Mouse (Mus musculus) heart, postnatal 36 days (tissue): Measurements from ENCODE around the gene Rdh5. TPM values are rescaled to one million over a fixed set of nuclear protein-coding genes. Genes with fewer than 3 reads are reported as not detected.

Experiments
- DNase-seq, 2 experiments: peaks; one replicate each; pipeline ENCODE4 v3.0.0; 2021 to 2022
- intact Hi-C: fragments of 180-260 bp; cut with DNase I; formaldehyde crosslinking; loops from one replicate; pipeline ENCODE4 v1.15.1; 2025
- total RNA-seq, 2 experiments: library from RNA; stranded (reverse); gene quantifications; 2 replicates each; pipeline ENCODE4 v1.2.3; 2021

Gene Rdh5
- total RNA-seq, 2 experiments from 2014 or later, result 6.4 to 7.5 TPM

DNA sequence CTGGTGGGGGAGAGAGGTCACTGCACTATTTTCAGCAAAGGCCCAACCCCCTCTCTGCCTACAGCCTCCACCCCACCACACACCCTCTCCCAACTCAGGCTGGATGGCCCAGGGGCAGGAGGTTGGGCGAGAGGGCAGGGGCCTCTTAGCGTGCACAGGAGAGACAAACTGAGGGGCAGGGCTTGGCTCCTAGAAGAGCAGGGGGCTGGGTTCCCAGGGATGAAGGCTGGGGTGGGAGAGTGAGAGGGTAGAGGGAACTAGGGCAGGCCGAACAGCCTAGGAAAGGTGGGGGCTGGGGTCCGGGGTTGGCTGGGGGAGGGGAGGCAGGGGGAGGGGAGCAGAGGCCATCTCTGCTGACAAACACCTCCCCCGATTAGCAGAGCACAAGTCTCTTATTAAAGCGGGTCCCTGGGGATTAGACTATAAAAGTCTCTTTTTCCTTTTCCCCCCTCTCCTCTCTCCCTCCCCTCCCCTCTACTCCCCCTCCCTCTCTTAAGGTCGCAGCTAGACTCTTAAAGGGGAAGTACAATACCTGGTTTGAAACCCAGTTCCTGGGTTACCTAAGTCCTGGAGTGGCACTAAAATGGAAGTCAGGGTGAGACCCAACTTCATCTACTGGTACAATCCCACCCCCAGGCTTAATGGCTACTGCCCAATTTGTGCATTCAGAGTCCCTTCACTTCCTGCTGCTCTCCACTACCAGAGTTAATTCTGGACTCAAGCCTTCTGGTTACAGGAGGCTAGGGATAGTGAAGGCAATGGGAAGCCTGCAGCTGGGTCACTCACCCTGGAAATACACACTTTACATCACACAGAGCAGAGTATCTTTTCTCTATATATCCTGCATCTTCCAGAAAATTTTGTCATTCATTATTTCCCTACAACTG, 33.5 kb downstream of the Rdh5 start:
- DNase-seq, result no peak
- intact Hi-C loops, result no loop called here

GRCm38 (mm10) chr10:128882067-128882466, 40.6 kb downstream of the Rdh5 start:
- intact Hi-C loops, result no loop called here
- DNase-seq, result no peak

DNA sequence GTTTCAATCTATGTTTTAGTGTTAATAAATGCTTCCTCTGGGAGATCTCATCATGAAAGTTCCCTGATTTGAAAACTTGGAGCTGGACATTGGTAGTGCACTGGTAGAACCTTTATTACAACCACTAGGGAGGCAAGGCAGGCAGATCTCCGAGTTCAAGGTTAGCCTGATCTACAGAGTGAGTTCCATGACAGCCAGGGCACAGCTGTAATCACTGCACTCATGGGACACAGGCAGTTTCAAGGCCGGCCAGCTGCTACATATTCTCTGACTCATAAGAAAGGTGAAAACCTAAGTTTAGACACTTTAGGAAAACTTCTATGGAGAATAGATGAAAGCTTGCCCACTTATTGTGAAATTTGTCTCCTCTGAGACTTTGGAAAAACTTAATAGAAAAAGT, 43.9 kb downstream of the Rdh5 start:
- DNase-seq, result no peak
- intact Hi-C loops, result no loop called here

GRCm38 (mm10) chr10:128878291-128878690, 44.4 kb downstream of the Rdh5 start:
- no peak for DNase-seq

GRCm38 (mm10) chr10:128870341-128870740, 52.3 kb downstream of the Rdh5 start:
- DNase-seq, result no peak
- intact Hi-C loops, result no loop called here

More at GRCm38 (mm10) chr10:128878291-128878690, 44.4 kb downstream of the Rdh5 start:
- intact Hi-C loops, result no loop called here

- intact Hi-C loops, result no loop called here
- DNase-seq, result no peak
These were observed 56.2 kb downstream of the Rdh5 start for GRCm38 (mm10) chr10:128866518-128866917.

DNA sequence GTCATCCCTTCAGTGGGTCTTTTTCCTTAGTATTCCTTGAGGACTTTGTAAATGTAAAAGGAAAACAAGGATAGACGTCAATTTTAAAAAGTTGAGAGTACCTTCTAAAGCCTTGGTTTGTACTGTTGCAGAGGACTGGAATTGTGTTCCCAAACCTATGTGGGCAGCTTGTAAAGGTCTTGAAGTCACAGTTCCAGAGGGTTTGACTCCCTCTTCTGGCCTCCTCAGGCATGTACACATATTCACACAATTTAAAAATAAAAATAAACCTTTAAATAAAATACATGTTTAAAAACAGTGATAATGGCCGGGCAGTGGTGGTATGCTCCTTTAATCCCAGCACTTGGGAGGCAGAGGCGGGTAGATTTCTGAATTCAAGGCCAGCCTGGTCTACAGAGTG, 56.6 kb downstream of the Rdh5 start:
- DNase-seq, result no peak
- intact Hi-C loops, result no loop called here

Other genes with a start within 250 kb of the Rdh5 start
- gene Suox, start 248.8 kb downstream of the Rdh5 start, total RNA-seq, result 10 to 100 TPM; 23.7 to 27.0 TPM
- 10 to 100 TPM; 80.8 to 81.1 TPM for gene Rab5b, start 226.6 kb downstream of the Rdh5 start, total RNA-seq
- under 1 TPM; 0.46 to 0.50 TPM for gene Pmel, start 218.7 kb downstream of the Rdh5 start, total RNA-seq
- 10 to 100 TPM; 13.8 to 13.9 TPM for gene Cdk2, start 217.9 kb downstream of the Rdh5 start, total RNA-seq
- gene Dgka, start 178.0 kb downstream of the Rdh5 start, total RNA-seq, result 10 to 100 TPM; 11.5 to 12.8 TPM
- gene Pym1, start 175.0 kb downstream of the Rdh5 start, total RNA-seq, result 1 to 10 TPM; 7.8 to 9.7 TPM
- gene Mmp19, start 132.0 kb downstream of the Rdh5 start, total RNA-seq, result 1 to 10 TPM; 3.5 to 4.0 TPM
- gene Dnajc14, start 118.8 kb downstream of the Rdh5 start, total RNA-seq, result 10 to 100 TPM; 32.8 to 36.4 TPM
- 1 to 10 TPM; 6.8 to 7.0 TPM for gene Tmem198b, start 118.5 kb downstream of the Rdh5 start, total RNA-seq
- 10 to 100 TPM; 38.0 to 39.1 TPM for gene Sarnp, start 105.6 kb downstream of the Rdh5 start, total RNA-seq
- gene Ormdl2, start 101.2 kb downstream of the Rdh5 start, total RNA-seq, result 1 to 10 TPM; 7.9 to 8.0 TPM
- 1 to 10 TPM; 1.9 to 2.8 TPM for gene Gdf11, start 31.2 kb downstream of the Rdh5 start, total RNA-seq
- gene Cd63, start 21.9 kb downstream of the Rdh5 start, total RNA-seq, result 100 to 1,000 TPM; 117 to 143 TPM
- gene Bloc1s1, start 1.1 kb upstream of the Rdh5 start, total RNA-seq, result 100 to 1,000 TPM; 184 to 206 TPM
- gene Itga7, start 10.9 kb upstream of the Rdh5 start, total RNA-seq, result 100 to 1,000 TPM; 160 to 167 TPM
- gene Mettl7b, start 38.1 kb upstream of the Rdh5 start, total RNA-seq, result not detected
- not detected for gene Olfr9, start 66.5 kb upstream of the Rdh5 start, total RNA-seq
- not detected for gene Olfr763, start 87.9 kb upstream of the Rdh5 start, total RNA-seq
- not detected for gene Olfr764-ps1, start 117.0 kb upstream of the Rdh5 start, total RNA-seq
- gene Olfr765, start 127.1 kb upstream of the Rdh5 start, total RNA-seq, result not detected
- not detected for gene Olfr766-ps1, start 146.1 kb upstream of the Rdh5 start, total RNA-seq
- not detected for gene Olfr767, start 160.0 kb upstream of the Rdh5 start, total RNA-seq
- not detected for gene Olfr768, start 176.5 kb upstream of the Rdh5 start, total RNA-seq
- gene Olfr769, start 195.0 kb upstream of the Rdh5 start, total RNA-seq, result not detected
- gene Olfr770, start 216.1 kb upstream of the Rdh5 start, total RNA-seq, result not detected
- gene Olfr771, start 241.9 kb upstream of the Rdh5 start, total RNA-seq, result not detected